Mouse (Mus musculus) c-Kit-negative CD71-positive TER-119-positive erythroid progenitor cells, embryonic 14.5 days (primary cell): ENCODE measurements around the gene Tfap2b.

Source experiments
- DNase-seq: peaks from one replicate; pipeline ENCODE4 v3.0.0-alpha.2; 2013; ENCODE audit warnings: low read depth, low spot score

Tfap2b gene

GRCm38 (mm10) chr1:19208641-19209358 lies at the start of gene Tfap2b:
Gene Tfap2b (plus strand): TSS chr1:19208914.
- no peak for DNase-seq

- peak; percentile 1 for DNase-seq
These were observed 29.8 kb upstream of the Tfap2b start for GRCm38 (mm10) chr1:19178742-19179397.

GRCm38 (mm10) chr1:19205649-19206048 lies 3.1 kb upstream of the Tfap2b start:
- no peak for DNase-seq

- no peak for DNase-seq
These were observed 2.5 kb upstream of the Tfap2b start for GRCm38 (mm10) chr1:19206194-19206593.

- DNase-seq = no peak
These were observed 1.1 kb upstream of the Tfap2b start for GRCm38 (mm10) chr1:19207611-19208010.

GRCm38 (mm10) chr1:19209359-19209745 lies 638 bp downstream of the Tfap2b start:
- DNase-seq = no peak

- DNase-seq = no peak
These were observed 1.1 kb downstream of the Tfap2b start for GRCm38 (mm10) chr1:19209776-19210175.

GRCm38 (mm10) chr1:19210215-19211032 lies 1.7 kb downstream of the Tfap2b start:
- no peak for DNase-seq

GRCm38 (mm10) chr1:19211033-19211405 lies 2.3 kb downstream of the Tfap2b start:
- no peak for DNase-seq

- no peak for DNase-seq
These were observed 2.9 kb downstream of the Tfap2b start for GRCm38 (mm10) chr1:19211546-19212154.

GRCm38 (mm10) chr1:19212691-19213090 lies 4.0 kb downstream of the Tfap2b start:
- DNase-seq = no peak

GRCm38 (mm10) chr1:19213171-19213570 lies 4.5 kb downstream of the Tfap2b start:
- DNase-seq = no peak

GRCm38 (mm10) chr1:19213851-19214395 lies 5.2 kb downstream of the Tfap2b start:
- no peak for DNase-seq

GRCm38 (mm10) chr1:19217391-19217790 lies 8.7 kb downstream of the Tfap2b start:
- DNase-seq = no peak

- DNase-seq = no peak
These were observed 9.5 kb downstream of the Tfap2b start for GRCm38 (mm10) chr1:19218221-19218620.

GRCm38 (mm10) chr1:19219381-19219780 lies 10.7 kb downstream of the Tfap2b start:
- DNase-seq = no peak

GRCm38 (mm10) chr1:19220564-19220963 lies 11.8 kb downstream of the Tfap2b start:
- no peak for DNase-seq

GRCm38 (mm10) chr1:19221601-19222000 lies 12.9 kb downstream of the Tfap2b start:
- DNase-seq = no peak

- no peak for DNase-seq
These were observed 18.0 kb downstream of the Tfap2b start for GRCm38 (mm10) chr1:19226699-19227098.

- DNase-seq = no peak
These were observed 22.3 kb downstream of the Tfap2b start for GRCm38 (mm10) chr1:19230926-19231573.

GRCm38 (mm10) chr1:19231574-19232080 lies 22.9 kb downstream of the Tfap2b start:
- no peak for DNase-seq
